Mouse (Mus musculus) telencephalon, adult 2 months (tissue): ENCODE data around the gene Hoxd10.

Experiments
- DNase-seq: peaks from one replicate; pipeline ENCODE4 v3.0.0-alpha.2; 2011; ENCODE audit warnings: low read depth, low spot score

Gene Hoxd10

DNA sequence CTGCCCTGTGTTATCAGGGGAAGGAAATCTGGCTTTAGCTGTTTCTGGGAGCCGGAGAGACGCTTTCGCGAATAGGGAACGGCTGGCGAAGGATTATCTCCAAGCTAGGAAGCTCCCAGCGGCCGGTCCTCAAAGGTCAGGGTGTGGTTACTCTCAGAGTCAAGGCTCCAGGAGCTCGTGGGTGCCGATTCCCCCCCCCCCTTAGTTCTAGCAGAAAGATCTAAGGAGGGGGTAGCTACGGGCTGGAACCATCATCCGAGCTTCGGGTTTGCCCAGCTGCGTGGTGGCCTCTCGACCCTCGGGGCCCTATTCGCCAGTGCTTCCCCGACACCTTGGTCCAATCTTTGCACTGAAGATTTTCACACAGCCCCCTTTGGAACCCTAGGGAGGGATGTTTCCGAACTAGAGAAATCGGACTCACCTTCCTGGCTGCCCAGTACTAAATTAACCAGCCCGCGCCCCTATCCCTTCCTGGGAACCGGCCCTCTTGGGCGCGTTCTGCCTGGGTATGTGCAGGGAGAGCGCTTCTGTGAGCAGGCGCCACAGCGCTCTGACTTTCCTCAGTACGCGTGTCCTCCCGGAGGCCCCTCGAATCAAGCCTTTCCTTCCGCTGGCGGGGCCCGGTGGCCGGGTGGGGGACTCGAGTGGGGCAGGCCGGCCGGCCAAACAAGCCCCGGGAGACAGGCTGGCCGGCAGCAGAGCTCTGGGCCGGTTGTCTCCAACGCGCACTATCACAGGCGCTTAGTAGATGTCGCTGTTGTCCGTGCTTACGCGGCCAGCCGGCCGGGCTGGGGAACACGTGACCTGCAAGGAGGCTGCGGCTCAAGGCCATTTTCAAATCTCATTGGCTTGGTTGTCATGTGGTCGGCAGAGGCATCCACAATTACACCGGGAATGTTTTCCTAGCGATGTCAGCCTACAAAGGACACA is at the start of gene Hoxd10:
Gene Hoxd10 (plus strand): TSS at position 903 of the 930 bp plus-strand sequence.
- no peak for DNase-seq

DNA sequence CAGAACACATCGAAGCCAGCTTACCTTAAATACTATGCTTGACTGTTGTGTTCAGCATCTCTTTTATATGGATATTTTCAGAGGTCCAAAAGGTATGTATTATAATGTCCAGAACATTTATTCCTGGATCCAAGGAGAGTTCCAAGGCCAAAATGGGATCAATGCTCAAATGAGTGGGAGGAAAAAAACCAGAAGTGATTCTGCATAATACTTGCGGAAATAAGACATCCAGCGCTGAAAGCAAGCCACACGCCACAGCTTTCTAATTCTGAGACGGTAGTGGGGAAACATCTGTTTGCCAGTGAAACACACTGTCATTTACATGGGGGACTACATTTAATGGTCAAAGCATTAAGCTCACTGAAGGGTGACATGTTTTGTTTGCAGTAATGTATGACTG is 49.3 kb upstream of the Hoxd10 start:
- DNase-seq = no peak

DNA sequence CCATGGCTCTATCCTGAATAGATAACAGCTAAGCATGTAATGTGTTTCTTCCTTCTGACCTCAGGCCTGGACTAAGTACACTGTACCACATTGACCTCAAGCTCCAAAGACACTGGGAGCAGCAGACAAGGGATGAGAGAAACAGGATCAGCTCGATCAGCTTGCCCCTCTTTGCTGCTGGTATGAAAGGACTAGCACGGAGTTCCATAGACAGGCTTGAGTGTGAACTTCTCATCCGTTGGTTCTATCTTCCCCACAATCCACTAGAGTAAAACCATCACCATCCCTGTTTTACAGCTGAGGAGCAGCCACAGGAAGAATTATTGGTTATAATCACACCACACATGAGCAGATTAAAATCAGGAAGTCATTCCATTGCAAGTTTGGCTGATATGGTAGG is 46.1 kb upstream of the Hoxd10 start:
- no peak for DNase-seq

- DNase-seq = no peak
Measured at GRCm38 (mm10) chr2:74647082-74647864, 44.5 kb upstream of the Hoxd10 start.

- DNase-seq = no peak
Measured at GRCm38 (mm10) chr2:74652996-74653340, 38.8 kb upstream of the Hoxd10 start.

DNA sequence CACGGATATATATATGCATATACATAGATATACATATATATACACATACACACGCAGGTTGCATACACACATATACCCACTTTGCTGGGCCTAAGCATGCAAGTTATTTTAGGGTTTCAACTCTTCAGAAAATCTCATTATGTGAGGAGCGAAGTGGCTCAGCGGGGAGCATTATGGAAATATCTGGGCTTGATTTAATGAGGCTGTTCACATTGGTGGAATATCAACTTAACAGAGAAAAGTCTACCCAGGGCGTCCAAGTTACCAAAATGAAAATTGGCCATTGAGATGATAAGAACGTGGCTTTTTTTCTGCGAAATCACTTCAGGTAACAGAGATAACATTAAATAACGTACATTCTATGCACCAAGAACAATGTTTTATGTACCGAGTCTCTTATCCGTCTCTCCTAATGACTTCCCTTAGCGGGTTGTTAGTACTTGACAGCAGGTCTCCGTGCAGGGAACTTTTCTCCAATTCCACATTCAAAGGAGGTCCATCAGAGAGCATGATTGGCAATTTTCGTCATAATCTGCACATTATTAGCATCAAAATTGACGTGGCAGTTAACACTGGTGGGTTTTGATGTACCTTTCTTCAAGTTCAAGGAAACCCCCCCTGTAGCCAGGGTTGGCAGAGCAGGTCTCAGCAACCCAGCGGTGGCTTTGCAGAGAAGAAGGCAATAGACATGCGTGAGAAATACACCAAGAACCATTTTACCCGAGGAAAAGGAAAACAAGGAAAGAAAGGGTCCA is 37.8 kb upstream of the Hoxd10 start:
- no peak for DNase-seq

- no peak for DNase-seq
Measured at GRCm38 (mm10) chr2:74654743-74655419, 36.8 kb upstream of the Hoxd10 start.

- DNase-seq = no peak
Measured at GRCm38 (mm10) chr2:74655420-74655781, 36.3 kb upstream of the Hoxd10 start.

DNA sequence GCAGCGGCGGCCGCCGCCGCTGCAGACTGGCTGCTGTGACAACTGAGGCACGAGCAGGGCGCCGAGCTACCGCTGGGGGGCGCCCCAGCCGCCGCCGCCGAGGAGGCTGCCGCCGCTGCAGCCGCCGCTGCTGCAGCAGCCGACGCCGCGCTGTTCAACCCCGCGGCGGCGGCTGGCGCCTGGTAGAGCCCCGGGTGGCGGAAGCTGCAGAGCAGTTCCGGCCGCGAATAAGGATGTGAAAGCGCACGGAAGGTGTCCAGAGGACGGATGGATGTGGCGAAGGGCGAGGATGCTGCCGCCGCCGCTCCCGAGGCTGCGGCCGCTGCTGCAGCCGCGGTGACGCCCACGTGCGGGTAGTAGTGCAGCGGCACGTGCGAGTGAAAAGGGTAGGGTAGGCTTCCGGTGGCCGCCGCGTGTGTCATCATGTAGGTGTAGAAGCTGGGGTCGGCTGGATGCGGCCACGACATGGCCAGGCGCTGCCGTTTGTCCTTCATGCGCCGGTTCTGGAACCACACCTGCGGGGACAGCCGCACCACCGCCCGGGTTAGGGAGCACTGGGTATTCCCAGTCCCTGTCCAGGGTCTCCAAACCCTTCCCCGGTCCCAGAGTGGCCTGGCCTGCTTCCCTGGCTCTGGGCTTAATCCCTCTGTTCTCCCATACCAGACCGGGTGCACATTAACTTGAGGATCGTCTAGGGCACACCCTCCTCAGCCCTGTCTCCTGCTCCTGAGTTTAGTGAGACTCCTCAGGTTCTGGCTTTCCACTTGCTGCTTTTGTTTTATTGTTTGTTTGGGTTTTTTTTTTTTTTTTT is 35.7 kb upstream of the Hoxd10 start:
- no peak for DNase-seq

DNA sequence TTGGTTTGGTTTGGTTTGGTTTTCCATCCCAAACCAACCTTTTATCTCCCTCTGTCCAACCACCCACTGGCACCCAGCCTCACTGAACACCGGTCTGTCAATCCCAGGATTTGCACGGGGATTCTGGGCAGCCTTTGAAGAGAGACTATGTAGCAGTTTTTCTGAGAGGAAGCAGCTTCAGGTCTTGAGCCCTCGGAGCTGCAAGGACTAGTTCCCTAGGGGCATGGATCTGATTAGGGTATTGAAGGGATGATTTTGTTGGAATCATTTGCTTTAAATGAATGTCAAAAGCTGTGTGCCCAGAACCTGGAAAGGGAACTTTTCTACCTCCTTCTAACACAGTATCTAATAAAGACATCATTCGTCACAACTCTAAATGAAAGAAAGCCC is 35.1 kb upstream of the Hoxd10 start:
- DNase-seq = no peak

- no peak for DNase-seq
Measured at GRCm38 (mm10) chr2:74657251-74658023, 34.3 kb upstream of the Hoxd10 start.

- no peak for DNase-seq
Measured at GRCm38 (mm10) chr2:74658024-74658666, 33.6 kb upstream of the Hoxd10 start.

DNA sequence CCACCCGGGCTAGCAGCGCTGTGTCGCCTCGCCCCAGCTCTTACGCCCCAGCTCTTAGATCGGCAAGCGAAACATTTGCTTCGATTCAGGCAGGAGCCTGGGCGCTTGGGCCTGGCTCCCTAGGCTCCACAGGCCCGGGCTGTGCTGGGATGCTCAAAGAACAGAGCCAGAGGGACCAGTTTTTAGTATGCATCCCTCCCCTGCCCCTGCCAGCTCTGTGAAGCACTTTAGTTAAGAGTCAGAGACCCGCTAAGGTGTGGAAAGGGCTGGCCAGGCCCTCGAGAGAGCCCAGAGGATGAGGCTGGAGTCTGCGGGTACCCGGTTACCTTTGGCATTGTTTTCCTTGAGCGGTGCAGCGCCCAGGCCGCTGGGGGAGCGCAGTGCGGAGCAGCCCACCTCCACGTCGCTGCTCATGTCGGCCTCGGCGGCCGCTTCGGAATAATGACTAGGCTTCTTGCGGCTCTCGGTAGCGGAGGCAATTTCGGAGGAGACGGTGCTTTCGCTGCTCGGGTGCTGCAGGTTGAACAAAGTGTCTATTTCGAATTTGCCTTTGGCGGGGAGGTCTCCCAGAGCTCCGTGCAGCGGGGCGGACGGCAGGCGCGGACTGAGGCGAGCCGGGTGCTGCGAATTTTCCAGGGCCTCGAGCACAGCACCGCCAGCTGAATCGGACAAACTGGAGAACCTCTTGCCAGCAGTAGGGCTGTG is 32.9 kb upstream of the Hoxd10 start:
- DNase-seq = no peak

DNA sequence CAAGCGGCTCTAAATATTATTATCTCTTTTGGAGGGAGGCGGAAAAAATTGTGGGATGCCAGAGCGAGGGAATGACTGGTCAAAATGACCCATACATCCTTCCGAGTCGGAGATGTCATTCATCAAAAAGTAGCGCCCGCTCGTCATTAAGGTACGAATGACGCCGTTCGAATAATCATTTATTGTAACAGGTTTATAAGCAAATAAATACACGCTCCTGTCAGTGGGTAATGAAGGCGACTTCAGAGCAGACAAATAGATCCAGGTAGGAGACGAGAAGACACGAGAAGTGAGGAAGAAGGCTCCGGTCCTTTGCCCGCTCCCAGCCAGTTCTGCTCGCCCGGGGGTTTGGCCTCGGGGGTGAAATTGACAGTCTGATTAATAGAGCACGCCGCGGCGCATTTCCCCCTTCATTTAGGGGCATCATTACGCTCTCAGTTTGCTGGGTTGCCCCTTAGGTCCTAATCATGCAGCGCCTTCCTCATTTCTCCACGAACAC is 32.2 kb upstream of the Hoxd10 start, which contains the start of gene Evx2:
Gene Evx2 (minus strand): TSS at position 51 of the 499 bp plus-strand sequence.
- DNase-seq = no peak

DNA sequence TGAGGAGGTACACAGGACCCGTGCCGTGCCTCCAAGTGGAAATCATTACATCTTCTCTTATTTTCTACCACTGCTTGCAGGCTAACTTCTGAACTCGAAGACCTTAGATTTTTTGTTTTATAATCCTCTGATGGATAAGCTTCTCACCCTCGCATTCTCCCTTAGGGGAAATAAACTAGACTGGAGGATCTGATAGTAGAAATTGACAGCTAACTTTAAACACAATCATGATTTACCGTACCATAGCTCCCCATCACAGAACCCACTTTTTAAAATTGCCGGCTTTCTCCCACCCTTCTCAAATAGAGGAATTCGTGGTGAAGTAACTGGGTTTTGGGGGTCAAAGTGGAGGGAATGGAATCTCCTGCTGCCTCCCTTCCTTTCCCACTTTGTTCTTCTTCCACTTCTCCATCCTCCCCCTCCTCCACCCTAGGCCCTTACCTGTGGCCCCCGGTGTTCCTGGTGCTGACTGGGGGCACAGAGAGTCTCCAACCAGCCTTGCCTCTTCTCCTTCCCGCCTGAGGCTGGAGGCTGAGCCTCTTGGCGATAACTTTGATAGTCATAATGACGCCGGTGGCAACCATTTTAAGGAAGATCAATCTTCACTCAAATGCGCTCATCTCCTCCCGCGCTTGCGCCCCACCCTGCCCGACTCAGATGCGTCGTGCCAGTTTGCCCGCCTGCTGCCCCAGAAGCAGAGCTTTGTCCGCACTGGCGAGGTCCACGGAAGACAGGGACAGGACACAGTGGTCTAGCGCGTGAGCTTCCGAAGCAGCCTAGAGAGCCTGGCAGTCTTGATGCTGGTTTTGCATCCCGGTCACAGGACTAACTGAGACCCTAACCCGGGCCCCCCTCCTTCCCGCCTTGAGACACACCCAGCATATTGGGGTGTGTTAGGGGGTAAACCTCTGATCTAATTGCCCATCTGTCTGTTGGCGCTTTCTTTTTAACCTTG is 31.0 kb upstream of the Hoxd10 start:
- no peak for DNase-seq

DNA sequence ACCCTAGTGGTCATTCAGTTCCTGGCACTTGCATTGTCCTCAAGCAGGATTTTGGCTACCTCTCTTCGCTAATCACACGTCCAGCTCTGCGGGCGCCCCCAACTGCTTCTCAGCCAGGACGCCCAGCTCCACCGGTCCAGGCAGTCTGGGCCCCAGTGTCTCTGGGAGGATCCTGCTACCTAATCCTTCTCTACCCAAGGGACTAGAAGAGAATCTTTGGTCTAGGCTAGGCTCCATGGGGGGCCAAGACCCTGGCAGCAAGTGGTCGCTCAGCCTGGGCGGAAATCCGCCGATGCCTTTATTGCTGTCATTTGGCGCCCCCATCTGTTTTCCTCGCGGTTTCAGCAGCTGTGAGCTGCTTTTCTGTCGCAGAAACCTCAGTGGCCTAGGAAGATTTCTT is 30.0 kb upstream of the Hoxd10 start:
- no peak for DNase-seq

GRCm38 (mm10) chr2:74663291-74663925 is 28.3 kb upstream of the Hoxd10 start:
- DNase-seq = no peak
